ENCODE assay signal across 14 mouse cellular contexts in genomic region chr15:74187371-74188070, GRCm38 (mm10).
"Had no signal": no experiment of that assay in that cellular context is flagged by ENCODE, and none has a peak within 500 bp of the region (broad histone marks: within the 10 kb centered on the region; RNA-seq: fewer than 3 reads in every experiment).

No protein-coding gene starts in this region.

- H3K4me3 ChIP-seq: limb, embryonic 15.5 days; liver, embryonic 12.5 days; midbrain, embryonic 12.5 days; neural tube, embryonic 15.5 days had no signal

- H3K9me3 ChIP-seq: limb, embryonic 15.5 days; liver, embryonic 12.5 days; midbrain, embryonic 12.5 days; neural tube, embryonic 15.5 days had no signal

- ATAC-seq: liver, embryonic 12.5 days had no signal

- H3K27me3 ChIP-seq: limb, embryonic 15.5 days; liver, embryonic 12.5 days; midbrain, embryonic 12.5 days; neural tube, embryonic 15.5 days had no signal

- H3K36me3 ChIP-seq: limb, embryonic 15.5 days; liver, embryonic 12.5 days; midbrain, embryonic 12.5 days; neural tube, embryonic 15.5 days had no signal

- H3K27ac ChIP-seq: kidney, postnatal 0 days; limb, embryonic 15.5 days; liver, embryonic 12.5 days; midbrain, embryonic 12.5 days; neural tube, embryonic 15.5 days; stomach, postnatal 0 days had no signal

- H3K4me2 ChIP-seq: limb, embryonic 15.5 days; liver, embryonic 12.5 days; lung, embryonic 14.5 days; midbrain, embryonic 12.5 days; neural tube, embryonic 15.5 days had no signal

- DNase-seq: kidney, postnatal 36 days; layer of hippocampus, adult 9-11 months; layer of hippocampus, postnatal 36 days; lung, embryonic 14.5 days; lung, postnatal 10 days; lung, postnatal 4 days; right cerebral cortex, adult 18-20 months; thymus, postnatal 4 days had no signal

- H3K4me1 ChIP-seq: limb, embryonic 15.5 days; liver, embryonic 12.5 days had no signal

- H3K9ac ChIP-seq: limb, embryonic 15.5 days; liver, embryonic 12.5 days; lung, embryonic 14.5 days; midbrain, embryonic 12.5 days; neural tube, embryonic 15.5 days had no signal
